Mouse (Mus musculus): ENCODE results near the gene Arhgef3. TPM values are rescaled to one million over a fixed set of nuclear protein-coding genes. Genes with fewer than 3 reads are reported as not detected.
A peak's percentile ranks its signal among the peaks of the same experiment; 100 is the strongest.

Arhgef3 gene
- polyA plus RNA-seq, 1 experiment from 2014 or later = 18.5 TPM

DNA sequence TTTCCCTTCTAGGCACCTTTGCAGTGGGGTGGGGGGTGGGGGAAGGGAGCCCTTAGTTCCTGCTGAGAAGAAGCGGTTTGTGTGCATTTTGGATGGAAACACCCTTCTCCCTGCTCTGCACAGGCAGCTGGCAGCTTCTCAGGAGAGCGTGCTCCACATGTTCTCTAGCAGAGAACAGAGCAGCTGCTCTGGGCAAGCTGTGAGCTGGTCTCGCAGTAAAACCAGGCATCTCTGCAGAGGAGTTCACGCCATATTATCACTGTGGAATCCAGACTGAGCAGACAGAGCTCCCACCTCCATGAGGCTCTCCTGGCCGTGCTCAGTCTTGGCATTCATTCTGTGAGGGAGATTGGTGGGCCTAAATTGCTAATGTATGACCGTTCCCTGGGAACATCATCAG lies 12.0 kb upstream of the Arhgef3 start:
- Histone ChIP-seq H3K4me3 (ENCODE audit: low read length) (no peak overlapping the region), H3K9me3 (replicated peaks; ENCODE audit: control insufficient read depth, low read length) (no peaks in the 10 kb centered on the region), H3K9ac (ENCODE audit: low read length) (no peak overlapping the region), H3K27ac (ENCODE audit: low read length) (no peak overlapping the region), H3K27me3 (ENCODE audit: control insufficient read depth, insufficient read depth, low read length) (no peaks in the 10 kb centered on the region), H3K4me1 (ENCODE audit: control insufficient read depth, insufficient read depth, low read length) (no peaks in the 10 kb centered on the region), H3K36me3 (ENCODE audit: control insufficient read depth, insufficient read depth) (peaks cover 4% of the 10 kb centered on the region; the same call in 1 of the 2 replicates), H3K4me2 (ENCODE audit: low read depth, low read length) (no peak overlapping the region)
- no peak for ATAC-seq (replicated peaks; ENCODE audit: extremely low read depth, insufficient read depth, low FRiP score)
- whole genome bisulfite sequencing = 59% methylated on average over 6 of the region's 6 CpGs

DNA sequence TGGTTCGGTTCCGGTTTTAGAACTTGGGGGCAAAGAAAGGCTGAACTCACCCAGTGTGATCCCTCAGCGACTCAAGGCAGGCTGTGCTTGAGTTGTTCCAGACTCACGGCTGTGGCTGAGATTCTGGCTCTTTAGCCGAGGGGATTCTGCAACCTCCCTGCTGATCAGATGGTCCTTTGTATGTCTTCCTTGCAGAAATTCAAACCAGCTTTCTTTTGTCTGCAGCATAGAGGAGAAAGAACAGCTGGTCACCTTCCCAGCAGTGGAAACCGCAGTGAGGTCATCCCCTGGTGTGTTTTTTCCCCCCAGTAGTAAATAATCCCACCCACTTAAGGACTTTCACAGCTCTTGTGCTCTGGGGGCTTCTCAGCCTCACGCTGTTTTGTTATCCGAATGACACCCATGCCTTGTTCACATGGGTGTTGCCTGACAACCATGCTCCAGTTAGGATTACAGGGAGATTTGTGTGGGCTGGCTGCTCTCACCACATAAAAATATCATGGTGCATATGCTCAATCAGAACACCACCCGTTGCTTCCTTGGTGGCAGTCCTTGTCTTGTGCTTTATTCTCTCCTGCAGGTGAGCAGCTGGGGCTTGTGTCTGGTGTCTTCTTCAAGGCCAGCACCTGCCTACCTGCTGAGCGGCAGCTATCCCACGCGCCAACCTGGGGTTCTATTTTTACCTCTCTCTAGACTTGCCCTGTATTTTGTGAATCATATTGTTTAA lies 8.8 kb upstream of the Arhgef3 start:
- Histone ChIP-seq H3K36me3 (ENCODE audit: control insufficient read depth, insufficient read depth) (no peaks in the 10 kb centered on the region), H3K4me2 (ENCODE audit: low read depth, low read length) (no peak overlapping the region), H3K9me3 (replicated peaks; ENCODE audit: control insufficient read depth, low read length) (no peaks in the 10 kb centered on the region), H3K27me3 (ENCODE audit: control insufficient read depth, insufficient read depth, low read length) (no peaks in the 10 kb centered on the region), H3K4me1 (ENCODE audit: control insufficient read depth, insufficient read depth, low read length) (peaks cover 5% of the 10 kb centered on the region), H3K27ac (ENCODE audit: low read length) (no peak overlapping the region), H3K4me3 (ENCODE audit: low read length) (no peak overlapping the region), H3K9ac (ENCODE audit: low read length) (no peak overlapping the region)
- ATAC-seq (replicated peaks; ENCODE audit: extremely low read depth, insufficient read depth, low FRiP score) = no peak
- WGBS = 70% methylated on average over 12 of the region's 12 CpGs

DNA sequence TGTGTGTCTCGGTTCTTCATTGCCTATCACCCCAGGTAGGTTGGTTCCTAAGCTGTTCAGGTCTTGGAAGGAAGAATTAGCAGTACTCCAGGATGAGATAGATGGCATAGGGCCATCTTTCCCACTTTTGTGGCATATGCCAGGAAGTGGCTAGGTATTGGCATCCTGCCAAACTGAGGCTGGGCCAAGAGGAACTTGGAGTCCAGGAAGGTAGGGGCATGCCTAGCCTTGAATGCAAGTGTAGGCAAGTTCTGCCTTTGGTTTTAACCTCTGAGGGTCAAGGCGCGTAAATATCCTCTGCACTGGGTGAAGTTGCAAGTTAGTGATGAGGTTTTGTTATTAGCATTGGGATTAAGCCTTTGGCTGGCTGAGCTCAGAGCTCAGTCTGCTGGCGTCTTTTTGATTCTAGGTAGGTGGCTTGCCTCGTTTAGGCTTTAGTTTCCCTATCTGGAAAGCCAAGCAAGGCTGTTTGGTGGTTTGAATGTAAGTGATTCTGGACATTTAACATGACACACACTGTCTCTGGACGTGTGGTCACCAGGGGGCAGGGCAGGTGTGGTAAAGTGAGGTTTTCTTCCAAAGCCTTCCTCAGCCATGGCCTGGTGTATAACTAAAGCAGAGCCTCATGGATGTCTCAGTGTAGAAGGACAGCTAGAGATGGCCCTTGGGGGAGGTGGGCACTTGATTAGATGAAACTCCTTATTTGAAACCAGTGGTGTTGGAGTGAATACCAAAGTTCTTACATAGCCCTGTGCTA lies 5.8 kb upstream of the Arhgef3 start:
- 63% methylated on average over 6 of the region's 6 CpGs for WGBS
- H3K4me3 ChIP-seq (ENCODE audit: low read length) = no peak overlapping the region
- no peaks in the 10 kb centered on the region for H3K36me3 ChIP-seq (ENCODE audit: control insufficient read depth, insufficient read depth)
- no peak overlapping the region for H3K4me2 ChIP-seq (ENCODE audit: low read depth, low read length)
- H3K4me1 ChIP-seq (ENCODE audit: control insufficient read depth, insufficient read depth, low read length) = peaks cover 6% of the 10 kb centered on the region
- H3K27ac ChIP-seq (ENCODE audit: low read length) = no peak overlapping the region
- no peaks in the 10 kb centered on the region for H3K27me3 ChIP-seq (ENCODE audit: control insufficient read depth, insufficient read depth, low read length)
- H3K9ac ChIP-seq (ENCODE audit: low read length) = no peak overlapping the region
- no peaks in the 10 kb centered on the region for H3K9me3 ChIP-seq (replicated peaks; ENCODE audit: control insufficient read depth, low read length)
- ATAC-seq (replicated peaks; ENCODE audit: extremely low read depth, insufficient read depth, low FRiP score) = 0 out of 2 replicates have a peak, but pooled peaks have one; percentile 54

DNA sequence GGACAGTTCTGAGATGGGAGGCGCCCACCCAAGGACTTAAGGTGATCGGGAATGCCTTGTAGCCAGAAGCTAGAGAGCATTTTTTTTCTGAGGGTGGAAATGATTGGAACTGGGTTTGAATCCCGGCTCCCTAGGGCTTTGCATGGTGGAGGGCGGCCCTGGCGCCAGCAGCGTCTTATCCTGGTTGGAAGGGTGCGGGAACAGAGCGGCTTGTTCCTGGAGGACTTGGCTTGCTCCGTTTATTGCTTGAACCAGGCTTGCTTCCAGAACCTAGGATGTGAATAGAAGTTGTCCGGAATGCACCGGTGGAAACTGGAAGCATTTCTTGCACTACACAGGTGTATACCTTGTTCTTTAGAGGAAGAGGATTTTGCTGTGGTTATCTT lies 569 bp downstream of the Arhgef3 start:
- no peaks in the 10 kb centered on the region for H3K36me3 ChIP-seq (ENCODE audit: control insufficient read depth, insufficient read depth)
- no peak overlapping the region for H3K27ac ChIP-seq (ENCODE audit: low read length)
- 15% methylated on average over 11 of the region's 11 CpGs for WGBS
- H3K4me1 ChIP-seq (ENCODE audit: control insufficient read depth, insufficient read depth, low read length) = peaks cover 5% of the 10 kb centered on the region; the same call in 1 of the 2 replicates
- H3K4me3 ChIP-seq (ENCODE audit: low read length) = peak overlapping the region; percentile 66
- no peaks in the 10 kb centered on the region for H3K9me3 ChIP-seq (replicated peaks; ENCODE audit: control insufficient read depth, low read length)
- H3K4me2 ChIP-seq (ENCODE audit: low read depth, low read length) = peak overlapping the region; percentile 75
- H3K9ac ChIP-seq (ENCODE audit: low read length) = peak overlapping the region; percentile 72
- H3K27me3 ChIP-seq (ENCODE audit: control insufficient read depth, insufficient read depth, low read length) = no peaks in the 10 kb centered on the region
- ATAC-seq (replicated peaks; ENCODE audit: extremely low read depth, insufficient read depth, low FRiP score) = no peak

DNA sequence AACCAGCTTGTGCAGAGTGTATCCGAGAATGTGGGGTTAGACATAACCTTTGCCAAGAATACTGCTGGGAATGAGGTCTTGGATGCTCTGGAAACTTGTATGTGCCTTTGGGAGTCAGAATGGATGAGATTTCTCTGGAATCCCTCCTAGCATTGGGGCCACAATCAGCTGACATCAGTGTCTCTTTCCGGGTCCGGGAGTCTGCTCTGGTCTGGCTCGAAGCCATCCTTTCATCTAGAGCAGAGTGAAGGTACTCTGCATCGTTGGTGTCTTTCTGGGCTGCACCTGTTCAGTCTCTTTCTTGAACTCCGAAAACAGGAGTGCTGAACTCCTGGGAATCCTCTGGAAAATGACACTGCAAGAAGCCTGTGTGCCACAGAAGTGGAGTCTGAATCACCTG lies 1.3 kb downstream of the Arhgef3 start:
- Histone ChIP-seq H3K9ac (ENCODE audit: low read length) (no peak overlapping the region), H3K36me3 (ENCODE audit: control insufficient read depth, insufficient read depth) (no peaks in the 10 kb centered on the region), H3K9me3 (replicated peaks; ENCODE audit: control insufficient read depth, low read length) (no peaks in the 10 kb centered on the region), H3K4me1 (ENCODE audit: control insufficient read depth, insufficient read depth, low read length) (peaks cover 5% of the 10 kb centered on the region; the same call in 1 of the 2 replicates), H3K27ac (ENCODE audit: low read length) (no peak overlapping the region), H3K4me3 (ENCODE audit: low read length) (peak overlapping the region; percentile 66), H3K27me3 (ENCODE audit: control insufficient read depth, insufficient read depth, low read length) (no peaks in the 10 kb centered on the region), H3K4me2 (ENCODE audit: low read depth, low read length) (peak overlapping the region; percentile 75; the same call in 1 of the 2 replicates)
- no peak for ATAC-seq (replicated peaks; ENCODE audit: extremely low read depth, insufficient read depth, low FRiP score)
- WGBS = 39% methylated on average over 6 of the region's 6 CpGs

DNA sequence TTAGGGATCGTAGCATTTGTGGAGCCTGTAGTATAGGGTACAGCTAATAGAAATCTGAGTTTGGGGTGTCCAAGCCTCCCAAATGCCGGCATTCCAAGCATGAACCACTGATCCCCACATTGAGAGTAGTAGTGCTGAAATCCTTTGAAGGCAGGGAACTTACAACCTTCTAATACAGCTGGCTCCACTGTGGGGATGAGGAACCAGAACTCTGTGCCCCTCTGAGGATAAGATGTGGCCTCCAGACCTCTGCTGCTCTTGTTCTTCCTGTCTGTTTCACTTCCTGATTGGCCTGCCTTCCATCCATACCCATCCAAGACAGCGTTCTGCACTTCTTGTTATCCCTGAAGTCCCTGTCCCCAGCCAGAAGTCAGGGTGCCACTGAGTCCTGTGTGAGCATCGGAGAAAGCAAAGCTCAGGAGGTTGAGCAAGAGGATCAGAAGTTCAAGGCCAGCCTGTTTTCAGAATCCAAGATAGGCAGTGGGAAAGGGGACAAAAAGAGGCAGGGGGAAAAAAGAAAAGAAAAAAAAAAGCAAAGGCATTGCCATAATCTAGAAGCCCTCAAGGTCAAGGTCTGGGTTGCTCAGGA lies 2.0 kb downstream of the Arhgef3 start:
- H3K4me2 ChIP-seq (ENCODE audit: low read depth, low read length) = no peak overlapping the region
- ATAC-seq (replicated peaks; ENCODE audit: extremely low read depth, insufficient read depth, low FRiP score) = no peak
- no peaks in the 10 kb centered on the region for H3K27me3 ChIP-seq (ENCODE audit: control insufficient read depth, insufficient read depth, low read length)
- H3K4me3 ChIP-seq (ENCODE audit: low read length) = no peak overlapping the region
- H3K9ac ChIP-seq (ENCODE audit: low read length) = no peak overlapping the region
- WGBS = 67% methylated on average over 4 of the region's 4 CpGs
- no peaks in the 10 kb centered on the region for H3K9me3 ChIP-seq (replicated peaks; ENCODE audit: control insufficient read depth, low read length)
- H3K36me3 ChIP-seq (ENCODE audit: control insufficient read depth, insufficient read depth) = no peaks in the 10 kb centered on the region
- H3K27ac ChIP-seq (ENCODE audit: low read length) = no peak overlapping the region
- peaks cover 5% of the 10 kb centered on the region; the same call in 1 of the 2 replicates for H3K4me1 ChIP-seq (ENCODE audit: control insufficient read depth, insufficient read depth, low read length)

- no peak overlapping the region for H3K27ac ChIP-seq (ENCODE audit: low read length)
- 83% methylated on average over 5 of the region's 5 CpGs for WGBS
- no peaks in the 10 kb centered on the region for H3K27me3 ChIP-seq (ENCODE audit: control insufficient read depth, insufficient read depth, low read length)
- H3K4me2 ChIP-seq (ENCODE audit: low read depth, low read length) = no peak overlapping the region
- ATAC-seq (replicated peaks; ENCODE audit: extremely low read depth, insufficient read depth, low FRiP score) = no peak
- no peak overlapping the region for H3K4me3 ChIP-seq (ENCODE audit: low read length)
- peaks cover 14% of the 10 kb centered on the region for H3K4me1 ChIP-seq (ENCODE audit: control insufficient read depth, insufficient read depth, low read length)
- H3K9ac ChIP-seq (ENCODE audit: low read length) = no peak overlapping the region
- H3K36me3 ChIP-seq (ENCODE audit: control insufficient read depth, insufficient read depth) = no peaks in the 10 kb centered on the region
- H3K9me3 ChIP-seq (replicated peaks; ENCODE audit: control insufficient read depth, low read length) = no peaks in the 10 kb centered on the region
These were observed 3.8 kb downstream of the Arhgef3 start for GRCm38 (mm10) chr14:27118546-27118945.

DNA sequence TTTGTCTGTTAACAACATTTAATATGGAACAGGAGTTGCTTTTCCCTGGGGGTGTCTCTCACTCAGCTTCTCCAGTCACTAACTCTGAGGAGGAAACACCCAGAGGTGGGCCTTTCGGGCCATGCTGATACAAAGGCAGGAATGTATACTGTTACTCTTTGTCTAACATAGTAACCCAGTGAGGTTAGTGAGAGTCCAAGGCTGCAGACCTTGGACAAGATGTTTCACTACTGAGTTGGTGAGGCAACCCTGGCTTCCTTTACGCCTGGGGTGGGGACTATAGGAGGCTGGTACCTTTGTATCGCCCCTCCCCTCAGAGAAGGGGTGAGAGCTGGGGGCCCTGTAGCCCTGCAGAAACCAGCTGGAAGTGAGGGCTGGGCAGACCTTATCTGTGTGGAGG lies 7.9 kb downstream of the Arhgef3 start:
- no peak overlapping the region for H3K9ac ChIP-seq (ENCODE audit: low read length)
- peaks cover 12% of the 10 kb centered on the region for H3K4me1 ChIP-seq (ENCODE audit: control insufficient read depth, insufficient read depth, low read length)
- 71% methylated on average over 3 of the region's 3 CpGs for WGBS
- no peaks in the 10 kb centered on the region for H3K9me3 ChIP-seq (replicated peaks; ENCODE audit: control insufficient read depth, low read length)
- no peak overlapping the region for H3K4me3 ChIP-seq (ENCODE audit: low read length)
- no peak overlapping the region for H3K27ac ChIP-seq (ENCODE audit: low read length)
- no peak for ATAC-seq (replicated peaks; ENCODE audit: extremely low read depth, insufficient read depth, low FRiP score)
- no peaks in the 10 kb centered on the region for H3K27me3 ChIP-seq (ENCODE audit: control insufficient read depth, insufficient read depth, low read length)
- H3K4me2 ChIP-seq (ENCODE audit: low read depth, low read length) = no peak overlapping the region
- no peaks in the 10 kb centered on the region for H3K36me3 ChIP-seq (ENCODE audit: control insufficient read depth, insufficient read depth)

- no peak for ATAC-seq (replicated peaks; ENCODE audit: extremely low read depth, insufficient read depth, low FRiP score)
- Histone ChIP-seq H3K9ac (ENCODE audit: low read length) (0 out of 2 replicates have a peak overlapping the region, but pooled peaks have one; percentile 5), H3K4me1 (ENCODE audit: control insufficient read depth, insufficient read depth, low read length) (peaks cover 12% of the 10 kb centered on the region), H3K36me3 (ENCODE audit: control insufficient read depth, insufficient read depth) (no peaks in the 10 kb centered on the region), H3K4me2 (ENCODE audit: low read depth, low read length) (no peak overlapping the region; the same call in 1 of the 2 replicates), H3K4me3 (ENCODE audit: low read length) (no peak overlapping the region), H3K9me3 (replicated peaks; ENCODE audit: control insufficient read depth, low read length) (no peaks in the 10 kb centered on the region), H3K27ac (ENCODE audit: low read length) (no peak overlapping the region), H3K27me3 (ENCODE audit: control insufficient read depth, insufficient read depth, low read length) (no peaks in the 10 kb centered on the region)
- WGBS = 39% methylated on average over 8 of the region's 8 CpGs
These were observed 8.8 kb downstream of the Arhgef3 start for GRCm38 (mm10) chr14:27123543-27123942.

Measured in heart, embryonic 16.5 days (tissue).